Mouse (Mus musculus): Measurements from ENCODE around the gene Crnn. TPM values are rescaled to one million over a fixed set of nuclear protein-coding genes. Genes with fewer than 3 reads are reported as not detected.

The Crnn gene
- polyA plus RNA-seq, 1 experiment, result not detected

DNA sequence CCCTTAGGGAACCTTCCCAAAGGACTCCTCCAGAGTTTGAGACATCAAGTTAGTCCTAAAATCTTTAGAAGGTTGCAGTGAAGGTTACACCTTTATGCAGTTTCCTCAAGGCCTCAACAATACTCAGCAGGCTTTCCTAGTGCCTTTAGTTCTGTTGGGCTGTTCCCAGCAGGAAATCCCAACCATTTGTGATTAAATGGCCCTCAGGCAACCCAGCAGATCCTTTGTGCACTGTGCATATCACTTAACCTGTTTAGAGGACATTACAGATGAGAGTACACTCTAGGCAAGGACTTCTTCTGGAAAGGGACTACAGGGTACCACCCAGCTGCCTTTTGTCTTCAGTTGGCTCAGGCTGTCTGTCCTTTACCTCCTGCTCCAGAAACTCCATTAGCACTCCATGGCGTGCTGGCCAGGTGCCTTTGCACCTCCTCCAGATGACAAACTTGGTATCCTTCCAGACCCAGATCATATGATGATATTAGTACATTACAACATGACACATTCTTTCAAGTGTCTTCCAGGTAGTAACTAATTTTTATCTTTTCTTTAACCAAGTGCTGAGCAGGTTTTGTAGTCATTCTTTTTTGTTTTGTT, 18.5 kb downstream of the Crnn start:
- WGBS, result 70% methylated on average over 1 of the region's 1 CpGs
- no peak overlapping the region for H3K27ac ChIP-seq (ENCODE audit: insufficient read depth, low read depth, low read length)
- TF ChIP-seq CTCF (IDR thresholded peaks at IDR 0.05; ENCODE audit: insufficient read depth, low read depth, low read length), result no peak
- no peak for TF ChIP-seq POLR2A (IDR thresholded peaks at IDR 0.05; ENCODE audit: insufficient read depth, low read depth, low read length)
- H3K4me1 ChIP-seq (ENCODE audit: control insufficient read depth, insufficient read depth, low read length), result no peaks in the 10 kb centered on the region
- no peak overlapping the region for H3K4me3 ChIP-seq (ENCODE audit: insufficient read depth, low read depth, low read length)

DNA sequence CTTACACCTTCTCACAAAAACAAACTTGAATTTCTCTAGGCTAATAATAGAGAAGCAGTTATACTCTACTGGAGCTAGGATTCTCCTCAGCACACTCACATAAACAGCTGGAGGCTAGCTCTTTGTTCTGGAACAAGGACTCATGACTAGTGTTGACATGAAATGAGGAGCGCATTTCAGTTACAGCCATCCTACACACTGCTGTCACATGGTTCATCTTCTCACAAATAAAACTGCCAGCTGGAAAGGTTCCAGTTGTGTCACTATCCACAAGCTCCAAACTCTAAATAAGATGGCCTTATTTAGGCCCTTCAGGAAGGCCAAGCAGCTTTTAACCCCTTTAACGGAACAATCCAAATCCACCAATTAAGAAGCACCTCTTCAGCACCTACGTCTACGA, 36.3 kb downstream of the Crnn start:
- H3K4me3 ChIP-seq (ENCODE audit: insufficient read depth, low read depth, low read length), result no peak overlapping the region
- no peaks in the 10 kb centered on the region for H3K4me1 ChIP-seq (ENCODE audit: control insufficient read depth, insufficient read depth, low read length)
- TF ChIP-seq POLR2A (IDR thresholded peaks at IDR 0.05; ENCODE audit: insufficient read depth, low read depth, low read length) (no peak), CTCF (IDR thresholded peaks at IDR 0.05; ENCODE audit: insufficient read depth, low read depth, low read length) (no peak)
- no peak overlapping the region for H3K27ac ChIP-seq (ENCODE audit: insufficient read depth, low read depth, low read length)
- WGBS, result 88% methylated on average over 4 of the region's 4 CpGs

DNA sequence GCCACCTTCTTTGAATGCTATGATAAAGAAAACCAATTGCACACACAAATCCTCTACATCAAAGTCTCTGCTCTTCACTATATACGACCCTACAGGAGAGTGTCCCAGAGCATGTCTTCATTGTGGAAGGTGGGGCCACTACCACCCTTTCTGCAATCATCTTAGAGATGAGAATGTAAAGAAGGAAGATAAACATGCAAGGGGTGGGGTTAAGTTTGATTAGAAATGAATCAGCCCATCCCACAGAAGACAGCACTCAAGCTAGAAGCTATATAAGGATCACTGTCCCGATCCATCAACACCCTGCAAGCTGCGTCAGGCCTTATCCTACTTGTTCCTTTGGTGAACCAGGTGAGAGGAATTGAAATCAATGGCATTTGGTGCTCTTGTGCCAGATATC, 52.4 kb downstream of the Crnn start, which contains the start of gene Flg2:
Gene Flg2, plus strand, starts transcription at position 301 of the 400 bp plus-strand sequence.
- no peaks in the 10 kb centered on the region for H3K4me1 ChIP-seq (ENCODE audit: control insufficient read depth, insufficient read depth, low read length)
- TF ChIP-seq CTCF (IDR thresholded peaks at IDR 0.05; ENCODE audit: insufficient read depth, low read depth, low read length), result no peak
- no peak for TF ChIP-seq POLR2A (IDR thresholded peaks at IDR 0.05; ENCODE audit: insufficient read depth, low read depth, low read length)
- no peak within 1 kb of the TSS for H3K4me3 ChIP-seq (ENCODE audit: insufficient read depth, low read depth, low read length)
- WGBS, result 85% methylated on average over 3 of the region's 3 CpGs
- H3K27ac ChIP-seq (ENCODE audit: insufficient read depth, low read depth, low read length), result no peak within 1 kb of the TSS

Other genes starting within 250 kb of the Crnn start
- gene Lce3a, start 218.6 kb upstream of the Crnn start, polyA plus RNA-seq (2012; ENCODE audit: insufficient read depth, insufficient read length, low replicate concordance, missing spikeins), result not detected in 2 replicates
- gene Lce3b, start 211.8 kb upstream of the Crnn start, polyA plus RNA-seq (2012; ENCODE audit: insufficient read depth, insufficient read length, low replicate concordance, missing spikeins), result not detected in 2 replicates
- gene Lce3c, start 200.3 kb upstream of the Crnn start, polyA plus RNA-seq (2012; ENCODE audit: insufficient read depth, insufficient read length, low replicate concordance, missing spikeins), result not detected in 2 replicates
- gene Lce3d, start 187.4 kb upstream of the Crnn start, polyA plus RNA-seq (2012; ENCODE audit: insufficient read depth, insufficient read length, low replicate concordance, missing spikeins), result not detected in 2 replicates
- not detected in 2 replicates for gene Lce3e, start 177.7 kb upstream of the Crnn start, polyA plus RNA-seq (2012; ENCODE audit: insufficient read depth, insufficient read length, low replicate concordance, missing spikeins)
- not detected in 2 replicates for gene Lce3f, start 152.6 kb upstream of the Crnn start, polyA plus RNA-seq (2012; ENCODE audit: insufficient read depth, insufficient read length, low replicate concordance, missing spikeins)
- gene Crct1, start 129.1 kb upstream of the Crnn start, polyA plus RNA-seq (2012; ENCODE audit: insufficient read depth, insufficient read length, low replicate concordance, missing spikeins), result not detected in 2 replicates
- gene Lce1m, start 125.7 kb upstream of the Crnn start, polyA plus RNA-seq (2012; ENCODE audit: insufficient read depth, insufficient read length, low replicate concordance, missing spikeins), result not detected in 2 replicates
- gene Gm4858, start 76.0 kb upstream of the Crnn start, polyA plus RNA-seq (2012; ENCODE audit: insufficient read depth, insufficient read length, low replicate concordance, missing spikeins), result not detected in 2 replicates
- gene Flg2, start 52.5 kb downstream of the Crnn start, polyA plus RNA-seq (2012; ENCODE audit: insufficient read depth, insufficient read length, low replicate concordance, missing spikeins), result not detected in 2 replicates
- not detected in 2 replicates for gene Flg, start 128.7 kb downstream of the Crnn start, polyA plus RNA-seq (2012; ENCODE audit: insufficient read depth, insufficient read length, low replicate concordance, missing spikeins)
- gene Hrnr, start 175.0 kb downstream of the Crnn start, polyA plus RNA-seq (2012; ENCODE audit: insufficient read depth, insufficient read length, low replicate concordance, missing spikeins), result not detected in 2 replicates
- not detected in 2 replicates for gene Rptn, start 248.9 kb downstream of the Crnn start, polyA plus RNA-seq (2012; ENCODE audit: insufficient read depth, insufficient read length, low replicate concordance, missing spikeins)

All from olfactory bulb, adult 2 months (tissue).